11 mouse cellular contexts compared by ENCODE assay signal in the genomic region with DNA sequence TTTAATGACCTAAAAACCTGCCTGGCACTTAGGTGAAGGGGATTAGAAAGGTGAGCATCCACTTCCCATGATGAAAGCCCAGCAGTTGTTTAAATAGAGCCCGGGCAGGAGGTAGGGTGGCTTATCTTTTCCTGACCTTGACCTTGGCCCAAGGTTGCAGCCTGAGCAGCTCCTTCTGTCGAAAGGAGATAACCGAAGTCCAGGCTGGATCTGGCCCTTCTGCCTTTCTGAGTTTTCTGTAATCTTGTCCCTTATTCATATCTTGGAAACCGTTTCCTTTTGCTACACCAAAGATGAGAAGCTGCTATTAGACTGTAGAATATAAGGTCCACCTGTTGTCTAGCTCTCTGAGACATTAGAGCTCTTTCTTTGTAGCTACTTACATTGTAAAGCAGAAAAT.
DNase-seq lines count a peak whose midpoint lies in the region; ATAC-seq lines count a peak whose summit lies in the region.
"Had no signal": no experiment of that assay in that cellular context is flagged by ENCODE, and none has a peak within 500 bp of the region (broad histone marks: within the 10 kb centered on the region; RNA-seq: fewer than 3 reads in every experiment).

No protein-coding gene starts in this region.

- no peaks in the 10 kb centered on the region for H3K27me3 ChIP-seq in kidney, embryonic 16.5 days (ENCODE audit: insufficient read depth, low read length)

- H3K36me3 ChIP-seq in kidney, embryonic 16.5 days (ENCODE audit: insufficient read depth, low read length): no peaks in the 10 kb centered on the region; the same call in 1 of the 2 replicates

- no peak overlapping the region for H3K4me3 ChIP-seq in kidney, embryonic 16.5 days (ENCODE audit: low read length)
- H3K4me3 ChIP-seq: layer of hippocampus, adult 2 months had no signal

- no peak for DNase-seq in kidney, postnatal 10 days
- peak; percentile 44 for DNase-seq in MEL-GATA-1-ER (ENCODE audit: extremely low read depth, low read depth)
- DNase-seq in left cerebral cortex, adult 18-20 months (ENCODE audit: low spot score in 2 of 2): no peak
- DNase-seq in lung, postnatal 4 days: no peak
- DNase-seq: cerebellum, postnatal 10 days; heart, postnatal 10 days; lung, adult 18-20 months had no signal

- H3K4me2 ChIP-seq in kidney, embryonic 16.5 days (replicated peaks; ENCODE audit: low read depth, low read length): no peak overlapping the region

- H3K9me3 ChIP-seq in kidney, embryonic 16.5 days (ENCODE audit: low read length): no peaks in the 10 kb centered on the region

- no peak for ATAC-seq in kidney, embryonic 16.5 days (ENCODE audit: low FRiP score, low TSS enrichment)
- peak; percentile 68 for ATAC-seq in erythroid progenitor cell, adult 5-6 weeks (replicated peaks; ENCODE audit: low FRiP score, poor library complexity, severe bottlenecking)
- peak; percentile 41 for ATAC-seq in megakaryocyte-erythroid progenitor cell, adult 5-6 weeks (replicated peaks; ENCODE audit: low FRiP score, low TSS enrichment, poor library complexity, severe bottlenecking)

- H3K4me1 ChIP-seq in kidney, embryonic 16.5 days (ENCODE audit: insufficient read depth, low read length): peaks cover 19% of the 10 kb centered on the region

- 81% methylated on average over 4 of the region's 4 CpGs for WGBS in kidney, embryonic 16.5 days

- no peak overlapping the region for H3K9ac ChIP-seq in kidney, embryonic 16.5 days (replicated peaks; ENCODE audit: low read length)

- H3K27ac ChIP-seq in kidney, embryonic 16.5 days (ENCODE audit: low read length): 0 out of 2 replicates have a peak overlapping the region, but pooled peaks have one; percentile 16
